Mouse (Mus musculus): ENCODE measurements at regions not wholly inside any gene's neighbourhood (a gene's known extent, or its start where the extent isn't known, plus 50 kb on each side); places are given as distances from the start of the nearest gene placed in this dataset.

- DNase-seq: no peak
Observed at GRCm38 (mm10) chr14:102606055-102606454, 376.4 kb downstream of the Kctd12 start.

DNA sequence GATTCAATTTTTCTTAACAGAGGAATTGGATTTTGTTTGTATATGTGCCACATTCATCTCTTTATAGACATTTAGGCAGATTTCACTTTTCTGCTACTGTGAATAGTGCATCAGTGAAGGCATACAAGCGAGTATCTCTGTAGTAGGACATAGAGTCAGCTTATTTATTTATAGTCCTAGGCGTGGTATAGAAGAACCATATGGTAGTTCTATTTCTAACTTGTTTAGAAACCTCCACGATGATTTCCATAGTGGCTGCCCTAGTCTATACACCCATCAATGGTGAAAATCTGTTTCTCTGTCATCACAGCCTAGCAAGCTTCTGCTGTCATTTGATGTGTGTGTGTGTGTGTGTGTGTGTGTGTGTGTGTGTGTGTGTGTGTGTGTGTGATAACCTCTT is 387.6 kb downstream of the Kctd12 start:
- DNase-seq: no peak

DNA sequence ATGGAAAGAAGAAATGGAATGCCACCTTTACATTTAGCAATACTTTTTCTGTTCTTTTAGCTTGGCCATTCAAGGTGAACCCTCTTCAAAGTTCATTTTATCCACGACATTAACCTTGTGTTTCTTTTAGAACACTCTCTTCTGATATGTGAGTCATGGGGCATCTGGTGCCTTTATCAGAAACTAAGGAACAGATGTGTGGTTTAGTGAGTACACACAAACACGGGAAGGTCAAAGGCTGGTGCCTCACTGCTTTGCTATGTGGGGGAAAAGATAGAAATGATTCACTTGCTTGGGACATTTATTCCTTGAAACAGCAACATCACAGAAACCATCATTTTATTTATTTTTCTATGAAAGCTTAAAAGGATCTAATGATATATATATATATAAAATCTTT is 428.7 kb downstream of the Kctd12 start:
- no peak for DNase-seq

DNA sequence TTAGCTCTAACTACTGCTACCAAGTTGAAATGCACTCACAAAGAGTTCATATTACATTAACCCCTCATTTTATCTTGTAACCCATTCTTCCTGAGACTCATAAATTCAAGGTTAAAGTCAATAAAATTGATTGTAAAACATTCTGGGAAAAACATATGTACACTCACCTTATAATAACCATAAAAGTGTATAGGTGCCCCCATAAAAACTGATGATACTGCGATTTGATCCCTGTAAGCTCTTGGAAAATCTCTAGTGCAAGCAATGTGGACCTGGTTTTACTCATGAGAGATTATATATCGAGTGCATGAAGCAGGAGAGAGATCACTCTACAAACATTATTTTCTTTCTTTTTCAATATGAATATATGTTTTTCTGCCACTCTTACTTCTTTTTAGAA is 429.8 kb downstream of the Kctd12 start:
- no peak for DNase-seq

DNA sequence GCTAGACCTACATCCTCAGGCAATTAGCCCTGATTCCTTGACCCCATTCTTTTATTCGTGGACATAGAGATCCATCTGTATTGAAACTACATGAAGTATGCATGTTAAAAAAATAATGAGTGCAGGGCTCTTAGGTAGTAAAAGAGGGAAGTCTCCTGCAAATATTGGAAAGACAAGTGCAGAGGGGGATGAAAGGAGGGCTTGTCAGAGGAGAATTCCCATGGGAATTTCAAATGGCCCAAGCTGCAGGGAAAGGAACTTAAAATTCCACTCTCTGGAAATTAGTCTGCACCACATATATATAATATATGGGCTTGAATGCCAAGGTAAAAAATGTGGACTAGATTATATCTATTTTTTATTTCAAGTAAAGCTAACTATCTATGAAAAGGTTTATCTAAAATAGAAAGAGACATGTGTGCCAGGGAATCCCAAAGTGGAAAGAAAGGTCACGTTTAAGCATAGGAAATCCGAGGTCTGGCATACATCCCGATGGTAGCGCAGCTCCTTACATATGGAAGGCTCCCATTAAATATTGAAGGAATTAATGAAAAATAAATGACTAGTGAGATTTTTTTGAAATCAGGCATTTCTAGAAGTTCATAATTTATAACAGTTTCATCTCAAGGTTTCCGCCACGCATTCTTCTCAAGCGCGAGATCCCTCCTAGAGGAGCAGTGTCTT is 457.4 kb downstream of the Kctd12 start:
- DNase-seq: no peak

DNA sequence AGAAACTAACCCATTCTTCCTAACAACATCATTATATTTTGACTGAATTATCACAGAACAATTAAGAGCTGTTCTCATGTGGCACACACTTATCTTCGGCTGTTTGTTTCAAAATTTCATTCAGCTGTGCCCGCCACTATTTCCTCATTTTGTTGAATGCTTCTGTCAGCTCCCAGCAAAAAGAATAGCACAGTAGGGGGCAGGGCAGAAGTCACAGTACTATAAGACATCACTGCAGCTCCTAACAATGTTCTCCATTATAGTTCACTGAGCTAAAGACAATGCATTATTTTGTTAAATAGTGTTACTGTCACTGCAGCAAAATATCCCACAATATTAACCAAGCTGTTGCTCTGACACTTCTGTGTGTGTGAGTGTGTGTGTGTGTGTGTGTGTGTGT is 465.7 kb downstream of the Kctd12 start:
- DNase-seq: no peak

DNA sequence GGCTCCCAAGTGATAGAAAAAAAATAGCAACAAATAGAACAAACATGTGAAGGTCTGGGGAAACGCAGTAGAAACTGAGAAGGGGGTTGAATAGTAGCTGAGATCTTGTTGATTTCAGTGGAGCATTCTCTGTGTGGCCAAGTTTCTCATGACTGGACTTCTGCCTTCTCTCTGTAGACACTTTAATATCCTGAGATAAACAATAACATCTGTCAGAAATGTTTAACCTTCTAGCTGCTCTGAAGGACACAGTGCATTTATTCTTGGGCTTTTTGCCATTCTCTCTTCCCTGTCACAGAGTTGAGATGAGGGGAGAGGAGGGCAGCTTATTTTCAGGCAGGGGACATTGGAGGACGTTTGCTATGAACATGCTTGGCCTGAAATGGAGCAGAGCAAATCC is 467.9 kb downstream of the Kctd12 start:
- no peak for DNase-seq

GRCm38 (mm10) chr14:102512651-102513050 is 469.8 kb downstream of the Kctd12 start:
- no peak for DNase-seq

DNA sequence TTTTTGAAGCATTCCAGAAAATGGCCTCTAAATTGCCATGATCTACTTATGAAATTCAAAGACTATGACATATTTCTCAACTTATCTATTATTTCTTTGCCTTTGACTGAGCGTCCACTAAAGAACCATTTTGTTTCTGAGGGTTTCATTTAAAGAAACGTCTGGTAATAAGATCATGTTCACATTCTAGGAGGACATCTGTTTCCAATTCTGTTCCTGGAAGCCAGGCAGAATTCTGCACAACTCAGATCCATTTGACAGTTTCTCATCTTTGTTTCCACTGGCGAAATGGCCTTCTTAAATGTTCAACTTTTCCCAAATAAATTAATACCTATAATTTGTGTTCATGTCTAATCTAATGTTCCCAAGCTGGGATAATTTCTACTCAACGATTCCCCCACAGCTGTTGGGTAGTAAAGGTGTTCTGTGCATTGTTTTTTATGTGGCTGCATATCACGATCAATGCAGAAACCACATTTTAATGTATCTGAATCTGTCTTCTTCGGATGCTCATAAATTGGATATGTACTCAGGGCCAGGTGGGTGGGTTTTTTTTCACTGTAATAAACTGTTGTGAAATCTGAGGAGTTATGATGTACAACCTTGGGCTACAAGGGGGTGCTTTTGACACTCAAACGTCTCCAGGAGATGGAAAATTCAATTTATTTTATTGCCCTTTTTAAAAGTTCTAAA is 470.6 kb downstream of the Kctd12 start:
- DNase-seq: no peak

GRCm38 (mm10) chr14:102510387-102510786 is 472.1 kb downstream of the Kctd12 start:
- peak; percentile 50 for DNase-seq

DNA sequence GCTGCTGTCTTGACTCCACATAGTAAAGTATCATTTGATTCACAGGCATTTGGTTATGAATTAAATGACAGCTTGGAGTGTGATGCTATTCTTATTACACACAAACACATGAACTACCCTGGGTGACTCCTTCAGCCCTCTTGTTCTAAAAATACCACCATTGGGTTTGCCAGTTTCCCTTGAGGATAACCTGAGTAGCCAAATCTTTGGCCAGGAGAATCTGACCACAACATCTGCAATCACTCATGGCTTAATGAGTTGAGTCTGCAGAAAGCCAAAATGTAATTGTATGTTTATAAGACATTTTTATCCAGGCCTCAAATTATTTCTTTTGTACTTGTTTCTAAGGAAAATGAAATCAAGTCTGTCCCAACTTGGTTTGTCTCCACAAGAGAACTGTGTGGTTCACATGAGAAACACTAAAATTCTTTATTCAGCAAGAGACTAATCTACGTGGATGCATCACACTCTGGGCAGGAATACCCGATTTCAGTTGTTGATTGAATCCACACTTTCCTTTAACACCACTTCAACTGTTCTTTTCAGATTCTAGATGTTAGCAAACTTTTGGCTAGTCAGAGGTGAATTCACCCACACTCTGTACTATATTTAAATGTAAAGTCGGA is 476.6 kb downstream of the Kctd12 start:
- DNase-seq: no peak

- no peak for DNase-seq
Observed at GRCm38 (mm10) chr14:102497179-102497578, 485.3 kb downstream of the Kctd12 start.

DNA sequence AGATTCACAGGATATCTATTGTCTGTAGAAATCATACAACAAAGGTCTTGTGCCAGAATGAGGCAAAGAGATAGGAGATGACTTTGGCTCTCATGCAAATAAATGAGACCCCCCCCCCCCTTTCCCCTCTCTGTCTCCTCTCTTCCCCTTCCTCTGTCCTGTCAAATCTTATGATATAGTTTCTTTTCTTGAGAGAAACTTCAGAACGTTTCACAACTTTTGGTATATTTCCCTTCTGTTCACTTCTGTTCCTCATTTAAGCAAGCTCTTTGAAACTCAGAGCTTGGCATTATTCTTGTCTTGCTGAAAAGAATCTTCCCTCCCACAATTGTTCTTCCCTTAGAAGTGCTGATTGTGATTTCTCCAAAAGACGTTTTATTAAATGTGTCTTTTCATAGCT is 490.1 kb downstream of the Kctd12 start:
- DNase-seq: no peak

DNA sequence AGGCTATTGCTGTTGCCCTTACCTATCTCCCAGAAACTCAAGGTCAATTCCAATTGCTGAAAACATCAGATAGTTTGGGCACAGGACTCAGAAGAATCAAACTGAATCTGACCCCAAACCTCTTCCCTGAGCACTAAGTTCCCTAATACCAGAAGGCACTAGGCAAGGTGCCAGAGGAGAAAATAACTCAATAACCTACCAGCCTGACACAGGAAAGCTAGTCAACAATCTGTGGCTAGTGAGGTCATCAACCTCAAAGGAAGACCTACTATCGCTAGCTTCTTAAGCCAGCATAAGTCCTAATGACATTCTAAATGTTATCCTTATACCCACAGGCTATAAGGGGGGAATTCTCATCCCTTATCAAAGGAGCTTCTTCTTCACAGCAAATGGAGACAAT is 491.2 kb downstream of the Kctd12 start:
- no peak for DNase-seq

DNA sequence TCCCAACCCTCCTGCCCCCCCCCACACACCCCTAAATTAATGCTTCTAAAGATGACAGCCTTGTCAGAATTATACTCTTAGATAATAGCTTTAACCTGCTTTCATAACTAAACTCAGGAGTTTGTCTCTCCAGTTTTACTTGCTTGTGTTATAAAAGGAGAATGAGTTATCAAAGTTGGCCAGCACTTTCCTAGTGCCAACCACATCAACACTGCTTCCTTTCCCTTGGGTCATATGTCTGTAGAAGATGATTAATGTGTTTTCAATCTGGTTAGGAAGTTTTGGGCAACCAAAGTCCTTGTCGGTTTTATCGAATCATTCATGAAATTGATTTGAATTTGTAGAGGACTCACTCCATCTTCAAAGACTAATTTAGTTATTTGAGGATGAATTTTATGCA is 505.3 kb downstream of the Kctd12 start:
- DNase-seq: no peak

GRCm38 (mm10) chr14:102469326-102469725 is 513.1 kb downstream of the Kctd12 start:
- no peak for DNase-seq

- no peak for DNase-seq
Observed at GRCm38 (mm10) chr14:102461001-102461400, 521.4 kb downstream of the Kctd12 start.

DNA sequence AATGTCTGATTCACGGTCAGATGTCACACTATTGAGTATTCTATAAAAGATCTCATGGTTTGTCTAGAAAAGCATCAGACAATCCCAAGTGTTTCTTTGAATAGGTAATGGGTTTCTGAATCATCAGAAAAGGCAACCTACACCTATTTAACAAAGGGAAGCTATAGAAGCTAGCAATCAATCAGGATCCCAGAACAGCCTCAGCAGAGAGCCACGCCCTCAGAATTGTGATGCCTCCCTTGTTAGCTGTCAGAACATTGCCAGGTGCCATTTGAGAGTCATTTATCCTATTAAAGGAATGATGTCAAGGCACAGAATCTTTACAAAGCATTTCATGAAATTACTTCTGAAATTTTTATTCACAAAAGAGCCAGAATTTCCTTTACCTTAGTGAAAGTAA is 542.7 kb downstream of the Kctd12 start:
- DNase-seq: no peak

DNA sequence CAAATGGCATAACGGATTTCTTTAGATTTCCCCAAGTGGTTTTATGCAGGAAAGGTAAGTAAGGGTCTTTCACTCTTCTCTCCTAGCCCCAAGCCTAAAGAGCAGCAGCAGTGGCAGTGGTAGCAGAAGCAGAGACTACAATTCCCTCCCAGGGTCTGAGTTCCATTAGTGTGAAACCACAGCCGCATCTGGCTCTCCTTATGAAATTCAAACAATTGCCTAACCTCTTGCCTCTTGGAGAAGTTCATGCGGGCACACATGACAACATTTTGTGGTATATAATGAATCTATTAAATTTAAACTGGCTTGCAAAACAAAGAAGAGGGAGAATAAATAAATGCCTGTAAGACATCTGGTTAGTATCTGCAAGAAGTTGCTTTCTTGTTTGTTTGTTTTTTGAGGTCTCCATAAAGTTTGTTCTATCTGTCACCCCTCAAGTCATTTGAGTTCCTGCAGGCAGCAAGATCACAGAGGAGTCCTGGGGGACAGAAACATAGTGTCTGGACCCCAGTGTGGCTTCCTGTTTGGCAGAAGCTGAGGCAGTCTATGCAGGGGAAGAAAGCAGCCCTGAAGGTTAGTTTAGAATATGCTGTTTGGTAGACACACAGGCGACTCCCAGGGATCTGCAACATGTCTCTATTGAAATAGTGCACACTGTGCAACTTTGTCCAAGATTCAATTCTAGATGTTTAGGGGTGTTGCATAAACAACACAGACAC is 578.9 kb downstream of the Kctd12 start:
- DNase-seq: no peak

DNA sequence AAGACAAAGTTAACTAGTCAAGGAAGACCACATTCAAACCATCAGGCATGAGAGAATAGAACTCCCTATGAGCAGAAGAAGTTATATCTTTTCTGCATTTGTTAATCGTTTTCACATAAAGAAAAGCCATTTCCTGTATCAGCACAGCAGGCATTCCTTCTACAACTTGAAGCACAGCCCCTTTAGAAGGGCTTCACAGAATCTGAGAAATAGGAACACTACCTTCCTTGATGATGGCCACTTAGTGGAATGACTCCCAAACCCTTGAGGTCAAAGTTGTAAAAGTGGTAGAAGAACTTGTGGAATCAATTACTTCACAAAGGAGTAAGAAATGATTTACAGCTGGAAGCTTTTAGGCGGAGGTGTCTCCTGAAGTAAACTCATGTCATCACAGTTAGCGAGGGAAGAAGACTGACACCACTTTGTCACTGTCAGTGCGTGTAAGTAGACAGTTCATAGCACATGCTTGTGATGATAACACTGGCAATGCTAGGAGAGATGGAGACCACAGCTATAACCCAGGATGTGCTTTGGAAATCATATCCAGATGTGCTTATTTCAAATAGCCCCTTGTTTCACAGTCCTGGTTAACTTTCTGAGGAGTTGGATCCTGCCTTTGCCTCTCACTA is 580.3 kb downstream of the Kctd12 start:
- no peak for DNase-seq

DNA sequence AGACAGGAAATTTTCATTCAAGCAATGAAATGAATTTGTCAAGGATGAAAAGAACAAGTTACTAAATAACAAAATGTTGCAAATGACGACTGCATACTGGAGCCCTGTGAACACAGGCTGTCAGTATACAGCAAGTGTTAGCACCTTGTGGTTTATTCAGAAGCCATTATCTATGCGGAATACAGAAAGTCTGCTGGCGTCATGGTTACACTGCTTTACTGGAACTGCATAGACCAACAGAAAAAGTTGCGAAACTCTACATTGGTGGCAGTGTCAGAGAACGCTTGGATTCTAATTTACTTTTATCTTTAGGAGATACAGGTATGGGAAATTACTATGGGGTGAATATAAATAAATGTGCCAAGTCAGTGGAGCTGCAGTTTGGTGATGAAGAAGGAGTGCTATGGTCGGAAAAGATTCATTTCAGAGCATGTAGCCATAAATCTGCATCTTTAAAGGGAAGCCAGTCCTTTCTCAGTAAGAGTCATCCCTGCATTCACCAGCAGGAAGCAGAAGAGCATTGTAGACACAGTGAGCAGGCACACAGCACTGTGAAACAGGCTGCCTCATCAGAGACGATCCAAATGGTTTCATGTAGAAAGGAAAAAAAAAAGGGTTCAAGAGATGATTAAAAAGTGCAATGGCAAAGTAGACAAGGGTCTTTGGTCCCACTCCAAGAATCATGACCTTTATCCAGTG is 586.3 kb downstream of the Kctd12 start:
- DNase-seq: no peak

DNA sequence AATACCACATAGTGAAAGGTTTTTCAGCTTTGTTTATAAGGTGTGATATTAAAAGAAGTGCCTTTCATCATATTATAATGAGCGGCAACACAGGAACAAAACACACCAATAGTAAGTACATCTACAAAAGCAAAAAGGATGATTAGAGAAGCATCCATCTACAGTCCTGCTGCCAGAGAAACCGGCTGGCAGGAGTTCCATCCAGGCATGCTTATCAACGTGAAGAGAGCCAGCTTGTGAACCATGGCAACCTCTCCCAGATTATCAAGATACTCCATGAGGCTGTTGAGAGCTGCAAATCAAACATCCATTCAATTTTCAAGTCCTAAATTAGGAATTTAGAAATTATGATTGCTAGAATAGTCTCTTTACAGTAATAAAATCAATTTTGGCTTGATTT is 590.1 kb downstream of the Kctd12 start:
- DNase-seq: no peak
